In genomic region chr7:99434672-99435250, GRCm38 (mm10) we compare ENCODE assay signal across 11 mouse cellular contexts. TPM values are rescaled to one million over a fixed set of nuclear protein-coding genes. Genes with fewer than 3 reads are reported as not detected.
DNase-seq lines count a peak whose midpoint lies in the region; ATAC-seq and TF ChIP-seq lines count a peak whose summit lies in the region.
"Had no signal": no experiment of that assay in that cellular context is flagged by ENCODE, and none has a peak within 500 bp of the region (broad histone marks: within the 10 kb centered on the region; RNA-seq: fewer than 3 reads in every experiment).

No protein-coding gene starts in this region.

- peak overlapping the region; percentile 16 for H3K4me2 ChIP-seq in liver, embryonic 11.5 days

- H3K9me3 ChIP-seq in liver, embryonic 11.5 days (ENCODE audit: control insufficient read depth, low read length): no peaks in the 10 kb centered on the region

- no peak overlapping the region for H3K4me3 ChIP-seq in lung, adult 2 months (replicated peaks; ENCODE audit: extremely low read depth, low read depth, low read length)
- H3K4me3 ChIP-seq in liver, embryonic 11.5 days (ENCODE audit: low read depth, low read length): no peak overlapping the region

- H3K27ac ChIP-seq in liver, embryonic 11.5 days (ENCODE audit: low read depth, low read length): no peak overlapping the region

- H3K9ac ChIP-seq in liver, embryonic 11.5 days (ENCODE audit: low read depth, low read length): peak overlapping the region; percentile 39; the same call in 1 of the 2 replicates

- ATAC-seq in CD4-positive, CD25-positive, alpha-beta regulatory T cell, adult 4 months: no peak
- no peak for ATAC-seq in liver, embryonic 11.5 days (replicated peaks; ENCODE audit: low FRiP score)

- H3K4me1 ChIP-seq in lung, adult 2 months (ENCODE audit: control insufficient read depth, insufficient read depth, low read length): no peaks in the 10 kb centered on the region
- peaks cover 18% of the 10 kb centered on the region for H3K4me1 ChIP-seq in liver, embryonic 11.5 days (replicated peaks; ENCODE audit: control insufficient read depth, insufficient read depth, low read length)

- TF ChIP-seq CTCF in lung, adult 2 months (IDR thresholded peaks at IDR 0.05; ENCODE audit: insufficient read depth, low read length): no peak

- WGBS in lung, adult 2 months: 51% methylated on average over 12 of the region's 12 CpGs
- WGBS in liver, embryonic 11.5 days: 26% methylated on average over 12 of the region's 12 CpGs

- H3K27me3 ChIP-seq in liver, embryonic 11.5 days (replicated peaks; ENCODE audit: control insufficient read depth, insufficient read depth, low read length): no peaks in the 10 kb centered on the region

- peak; percentile 61 for DNase-seq in CD4-positive, CD25-positive, alpha-beta regulatory T cell, adult 2 months (ENCODE audit: low read depth, low spot score)
- DNase-seq in lung, postnatal 36 days: peak; percentile 48
- no peak for DNase-seq in lung, adult 2 months
- no peak for DNase-seq in liver, embryonic 11.5 days (ENCODE audit: low spot score)
- peak; percentile 50 for DNase-seq in retina, embryonic 14.5 days (ENCODE audit: low spot score)
- DNase-seq in adrenal gland, postnatal 4 days (ENCODE audit: low spot score in 2 of 2): no peak
- no peak for DNase-seq in right cerebral cortex, postnatal 25 days
- DNase-seq: embryo, embryonic 11 days; layer of hippocampus, postnatal 36 days; thymus, postnatal 25 days had no signal

- no peak for TF ChIP-seq POLR2A in lung, adult 2 months (IDR thresholded peaks at IDR 0.05; ENCODE audit: borderline replicate concordance, extremely low read depth, low read depth, low read length)

- H3K36me3 ChIP-seq in liver, embryonic 11.5 days (ENCODE audit: control insufficient read depth, insufficient read depth, low read length): no peaks in the 10 kb centered on the region

RNA-seq across cellular contexts. Expression of gene Klhl35, which starts 31.0 kb away (rescaled TPM):
- polyA plus RNA-seq in CD4-positive, CD25-positive, alpha-beta regulatory T cell, adult 4 months (2017; shearing (Covaris generic)): not detected
- polyA plus RNA-seq in lung, adult 2 months (2012; rRNA removed): 0.80 and 0.89 TPM in 2 replicates
- polyA plus RNA-seq in liver, embryonic 11.5 days (2014; fragmentation: Nextera tagmentation; extraction: Ambion mirVana): 0.23 and 0.32 TPM in 2 replicates
- 1 to 10 TPM; 2.1 to 3.6 TPM for total RNA-seq in adrenal gland, postnatal 4 days (2021)

RNA-seq across cellular contexts. Expression of gene Rps3, which starts 48.8 kb away (rescaled TPM):
- polyA plus RNA-seq in CD4-positive, CD25-positive, alpha-beta regulatory T cell, adult 4 months (2017; shearing (Covaris generic)): 1,000 to 10,000 TPM; 2,515 to 4,056 TPM
- polyA plus RNA-seq in lung, adult 2 months (2012; rRNA removed): 206 and 308 TPM in 2 replicates
- 934 and 944 TPM in 2 replicates for polyA plus RNA-seq in liver, embryonic 11.5 days (2014; fragmentation: Nextera tagmentation; extraction: Ambion mirVana)
- total RNA-seq in adrenal gland, postnatal 4 days (2021): 100 to 1,000 TPM; 720 TPM

RNA-seq across cellular contexts. Expression of gene Gdpd5, which starts 53.5 kb away (rescaled TPM):
- 10 to 100 TPM; 13.6 to 21.0 TPM for polyA plus RNA-seq in CD4-positive, CD25-positive, alpha-beta regulatory T cell, adult 4 months (2017; shearing (Covaris generic))
- 26.5 and 27.2 TPM in 2 replicates for polyA plus RNA-seq in lung, adult 2 months (2012; rRNA removed)
- 5.7 and 7.5 TPM in 2 replicates for polyA plus RNA-seq in liver, embryonic 11.5 days (2014; fragmentation: Nextera tagmentation; extraction: Ambion mirVana)
- total RNA-seq in adrenal gland, postnatal 4 days (2021): 10 to 100 TPM; 18.4 to 23.4 TPM

Comparison
In these comparisons a context has a peak if more than half of its experiments do, and no peak if none do; other contexts are left out.
1. DNase-seq: peak in CD4-positive, CD25-positive, alpha-beta regulatory T cell, adult 2 months (single experiment), lung, postnatal 36 days (single experiment) and retina, embryonic 14.5 days (single experiment); none in lung, adult 2 months (single experiment), liver, embryonic 11.5 days (single experiment), adrenal gland, postnatal 4 days (0 of 2) and right cerebral cortex, postnatal 25 days (single experiment).